Mouse (Mus musculus): ENCODE measurements around the gene Tas2r118. TPM values are rescaled to one million over a fixed set of nuclear protein-coding genes. Genes with fewer than 3 reads are reported as not detected.

The Tas2r118 gene
- polyA plus RNA-seq, 1 experiment from 2014 or later = not detected

DNA sequence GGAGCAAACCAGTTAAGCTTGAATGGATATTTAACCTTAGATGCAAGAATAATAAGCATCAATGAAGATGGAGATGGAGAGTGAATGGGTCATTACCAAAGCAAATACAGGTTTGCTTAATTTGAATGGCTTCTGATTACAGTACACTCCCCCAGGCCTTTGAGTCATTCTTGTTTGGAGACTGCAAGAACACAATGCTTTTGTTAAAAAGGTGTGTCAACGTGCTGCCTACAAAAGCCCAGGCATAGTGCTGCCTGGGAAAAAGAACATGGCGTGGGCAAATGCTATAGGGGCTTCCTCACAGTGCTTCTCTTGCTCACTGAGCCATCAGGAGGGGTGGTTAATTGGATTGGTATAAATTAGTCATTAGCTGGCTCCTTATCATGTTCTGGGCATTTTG, 46.1 kb downstream of the Tas2r118 start:
- WGBS = 58% methylated on average over 2 of the region's 2 CpGs
- Histone ChIP-seq H3K27me3 (replicated peaks) (no peaks in the 10 kb centered on the region), H3K9ac (no peak overlapping the region), H3K9me3 (replicated peaks) (no peaks in the 10 kb centered on the region), H3K4me1 (replicated peaks) (0 out of 2 replicates have a peak, but pooled peaks cover 4% of the 10 kb centered on the region), H3K4me3 (no peak overlapping the region), H3K4me2 (no peak overlapping the region), H3K27ac (ENCODE audit: poor library complexity, severe bottlenecking) (no peak overlapping the region), H3K36me3 (no peaks in the 10 kb centered on the region)
- ATAC-seq (ENCODE audit: insufficient number of reproducible peaks, low FRiP score) = no peak

Other genes with a start within 250 kb of the Tas2r118 start
- 1.0 and 1.1 TPM in 2 replicates for gene Cadps2, start 130.6 kb downstream of the Tas2r118 start, polyA plus RNA-seq (2016; fragmentation: Nextera tagmentation; extraction: Ambion mirVana)
- not detected in 2 replicates for gene Slc13a1, start 198.0 kb upstream of the Tas2r118 start, polyA plus RNA-seq (2016; fragmentation: Nextera tagmentation; extraction: Ambion mirVana)